Mouse (Mus musculus) kidney, embryonic 14.5 days (tissue): ENCODE results near the gene Adam17. TPM values are rescaled to one million over a fixed set of nuclear protein-coding genes. Genes with fewer than 3 reads are reported as not detected.
A peak's percentile ranks its signal among the peaks of the same experiment; 100 is the strongest.

ENCODE experiments used
- ATAC-seq: fragments of 200-750 bp; cut with Nextera tagmentation; 2 replicates; pipeline ENCODE4 v1.8.0; 2017; ENCODE audit warnings: moderate number of reproducible peaks, mild to moderate bottlenecking, moderate TSS enrichment, moderate library complexity; ENCODE audit not compliant: low FRiP score, low TSS enrichment
- H3K27ac ChIP-seq: fragments of 300-500 bp; sonication (generic); 2 replicates; pipeline ENCODE4 v1.5.1; 2014; ENCODE audit warnings: low read depth, mild to moderate bottlenecking, low read length, moderate library complexity, mixed read lengths
- H3K27me3 ChIP-seq: fragments of 300-500 bp; sonication (generic); 2 replicates; pipeline ENCODE4 v1.6.1; 2014; ENCODE audit warnings: mild to moderate bottlenecking, low read length; ENCODE audit not compliant: control insufficient read depth, insufficient read depth
- H3K36me3 ChIP-seq: fragments of 300-500 bp; sonication (generic); 2 replicates; pipeline ENCODE4 v1.6.1; 2014; ENCODE audit warnings: low read length, mixed read lengths; ENCODE audit not compliant: control insufficient read depth, insufficient read depth
- H3K4me1 ChIP-seq: fragments of 300-500 bp; sonication (generic); 2 replicates; pipeline ENCODE4 v1.6.1; 2014; ENCODE audit warnings: low read length, mixed read lengths; ENCODE audit not compliant: control insufficient read depth, insufficient read depth
- H3K4me2 ChIP-seq: fragments of 300-500 bp; sonication (generic); replicated peaks from 2 replicates; pipeline ENCODE4 v1.6.1; 2014; ENCODE audit warnings: low read depth, mild to moderate bottlenecking, low read length
- H3K4me3 ChIP-seq: fragments of 300-500 bp; sonication (generic); 2 replicates; pipeline ENCODE4 v1.5.1; 2014; ENCODE audit warnings: mild to moderate bottlenecking, low read length
- H3K9ac ChIP-seq: fragments of 300-500 bp; sonication (generic); 2 replicates; pipeline ENCODE4 v1.6.1; 2014; ENCODE audit warnings: low read depth, mild to moderate bottlenecking, low read length, moderate library complexity
- H3K9me3 ChIP-seq: fragments of 300-500 bp; sonication (generic); 2 replicates; pipeline ENCODE4 v1.6.1; 2016; ENCODE audit warnings: low read length; ENCODE audit not compliant: control insufficient read depth
- WGBS: fragments of 180-500 bp; shearing (Covaris S2); extraction: QIAGEN DNeasy Blood & Tissue Kit; methylation state at CpG from one replicate; pipeline ENCODE4 v1.1.7; 2014; 5-methylcytosine and 5-hydroxymethylcytosine counted together
- polyA plus RNA-seq: library from polyadenylated mRNA; unstranded; fragments of >200 nt; fragmentation: Nextera tagmentation; extraction: Ambion mirVana; gene quantifications from 2 replicates; pipeline ENCODE4 v1.2.1, GENCODE M21; 2014

Adam17 gene
- 28.6 and 46.8 TPM in 2 replicates for polyA plus RNA-seq

DNA sequence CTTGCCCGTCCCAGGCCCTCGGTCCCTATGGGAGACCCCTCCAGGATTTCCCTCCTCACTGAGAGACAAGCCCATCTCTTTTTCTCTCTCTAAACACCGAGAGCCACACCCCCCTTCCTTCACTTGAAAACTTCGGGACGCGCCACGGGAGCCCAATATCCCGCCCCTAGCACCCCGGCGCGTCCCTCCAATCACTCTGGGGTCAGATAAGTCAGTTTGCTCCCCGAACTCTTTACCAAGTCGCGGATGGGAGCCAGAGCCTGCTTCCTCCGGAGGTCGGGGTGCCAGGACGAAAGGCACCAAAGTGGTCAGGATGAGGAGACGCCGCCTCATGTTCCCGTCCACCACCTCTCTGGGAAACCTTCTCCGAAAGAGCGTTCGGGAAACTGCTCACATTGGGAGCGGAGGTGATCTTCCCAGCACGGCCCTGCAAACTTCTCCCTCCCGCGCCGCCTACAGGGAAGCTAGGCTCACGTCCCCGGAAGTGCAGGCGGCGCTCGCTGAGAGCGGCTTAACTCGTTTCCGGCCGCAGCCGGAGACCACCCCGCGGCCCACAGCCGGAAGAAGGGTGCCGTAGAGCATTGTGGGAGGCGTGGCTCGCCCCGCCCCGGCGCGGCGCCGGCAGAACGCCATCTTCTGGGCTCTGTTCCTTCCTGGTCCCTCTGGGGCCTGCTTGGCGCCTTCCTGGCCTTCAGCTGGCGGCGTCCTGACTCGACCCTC lies at the start of gene Adam17:
Adam17 (minus strand) TSS at position 533 of the 720 bp plus-strand sequence.
- no peaks in the 10 kb centered on the region for H3K36me3 ChIP-seq
- under 1% methylated on average over 55 of the region's 55 CpGs for WGBS

DNA sequence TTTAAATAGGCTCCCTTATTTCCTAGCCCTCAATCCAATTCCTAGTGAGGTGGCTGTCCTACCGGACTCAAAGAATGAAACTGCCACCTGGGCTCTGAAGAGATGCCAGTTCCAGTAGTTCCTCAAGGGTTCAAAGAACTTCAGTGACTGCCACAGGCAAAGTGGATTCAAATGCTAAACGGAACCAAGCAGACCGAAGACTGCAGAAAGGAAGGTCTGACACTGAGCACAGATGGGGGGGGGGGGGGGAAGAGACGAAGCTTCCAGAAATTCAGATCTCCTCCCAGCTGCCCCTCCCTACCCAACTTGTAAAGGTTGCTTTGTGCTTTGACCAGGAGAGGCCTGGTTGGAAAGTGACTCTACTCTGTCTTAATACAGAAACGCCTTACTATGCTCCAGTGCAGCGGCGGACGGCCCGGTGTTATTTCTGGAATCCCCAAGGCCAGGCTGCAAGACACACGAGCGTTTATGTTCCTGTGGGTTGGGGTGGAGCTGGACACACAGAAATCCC lies 45.2 kb upstream of the Adam17 start:
- peak overlapping the region; percentile 56 for H3K4me2 ChIP-seq
- peaks cover 15% of the 10 kb centered on the region; the same call in 1 of the 2 replicates for H3K4me1 ChIP-seq
- H3K9me3 ChIP-seq: no peaks in the 10 kb centered on the region
- peak overlapping the region; percentile 92; the same call in 1 of the 2 replicates for H3K4me3 ChIP-seq
- peaks cover 22% of the 10 kb centered on the region for H3K36me3 ChIP-seq
- 44% methylated on average over 10 of the region's 11 CpGs for WGBS
- H3K27me3 ChIP-seq: no peaks in the 10 kb centered on the region
- H3K27ac ChIP-seq: no peak overlapping the region
- no peak for ATAC-seq
- H3K9ac ChIP-seq: peak overlapping the region; percentile 65; the same call in 1 of the 2 replicates

More for the DNA sequence above, at the start of gene Adam17:
- Histone ChIP-seq H3K9me3 (no peaks in the 10 kb centered on the region), H3K4me2 (peak within 1 kb of the TSS; percentile 57), H3K27me3 (no peaks in the 10 kb centered on the region), H3K27ac (peak within 1 kb of the TSS; percentile 92), H3K4me3 (peak within 1 kb of the TSS; percentile 58), H3K4me1 (no peaks in the 10 kb centered on the region), H3K9ac (peak within 1 kb of the TSS; percentile 67)
- peak; percentile 97 for ATAC-seq

DNA sequence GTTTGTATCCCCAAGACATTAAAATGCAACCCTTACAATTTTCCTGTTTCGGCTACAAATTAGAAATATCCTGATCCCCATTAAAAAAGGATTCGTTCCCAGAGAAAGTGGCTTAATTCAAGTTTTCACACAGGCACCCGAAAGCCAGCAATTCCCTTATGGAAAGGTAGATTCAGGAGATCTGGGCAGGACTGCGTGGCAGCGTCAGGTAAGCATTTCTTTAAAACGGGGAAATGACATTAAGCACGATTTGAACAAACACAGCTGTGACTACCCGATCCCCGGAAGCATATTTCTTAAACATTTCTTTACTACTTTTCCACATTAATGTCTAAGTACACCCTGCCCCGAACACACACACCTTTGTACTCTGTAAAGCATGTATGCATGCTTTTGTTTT lies 44.7 kb upstream of the Adam17 start:
- no peak for ATAC-seq
- WGBS: 3% methylated on average over 10 of the region's 10 CpGs
- no peaks in the 10 kb centered on the region for H3K27me3 ChIP-seq
- H3K4me2 ChIP-seq: peak overlapping the region; percentile 56
- H3K9me3 ChIP-seq: no peaks in the 10 kb centered on the region; the same call in 1 of the 2 replicates
- peak overlapping the region; percentile 65 for H3K9ac ChIP-seq
- peaks cover 28% of the 10 kb centered on the region for H3K36me3 ChIP-seq
- H3K4me1 ChIP-seq: peaks cover 15% of the 10 kb centered on the region; the same call in 1 of the 2 replicates
- peak overlapping the region; percentile 48; the same call in 1 of the 2 replicates for H3K27ac ChIP-seq
- peak overlapping the region; percentile 92 for H3K4me3 ChIP-seq

DNA sequence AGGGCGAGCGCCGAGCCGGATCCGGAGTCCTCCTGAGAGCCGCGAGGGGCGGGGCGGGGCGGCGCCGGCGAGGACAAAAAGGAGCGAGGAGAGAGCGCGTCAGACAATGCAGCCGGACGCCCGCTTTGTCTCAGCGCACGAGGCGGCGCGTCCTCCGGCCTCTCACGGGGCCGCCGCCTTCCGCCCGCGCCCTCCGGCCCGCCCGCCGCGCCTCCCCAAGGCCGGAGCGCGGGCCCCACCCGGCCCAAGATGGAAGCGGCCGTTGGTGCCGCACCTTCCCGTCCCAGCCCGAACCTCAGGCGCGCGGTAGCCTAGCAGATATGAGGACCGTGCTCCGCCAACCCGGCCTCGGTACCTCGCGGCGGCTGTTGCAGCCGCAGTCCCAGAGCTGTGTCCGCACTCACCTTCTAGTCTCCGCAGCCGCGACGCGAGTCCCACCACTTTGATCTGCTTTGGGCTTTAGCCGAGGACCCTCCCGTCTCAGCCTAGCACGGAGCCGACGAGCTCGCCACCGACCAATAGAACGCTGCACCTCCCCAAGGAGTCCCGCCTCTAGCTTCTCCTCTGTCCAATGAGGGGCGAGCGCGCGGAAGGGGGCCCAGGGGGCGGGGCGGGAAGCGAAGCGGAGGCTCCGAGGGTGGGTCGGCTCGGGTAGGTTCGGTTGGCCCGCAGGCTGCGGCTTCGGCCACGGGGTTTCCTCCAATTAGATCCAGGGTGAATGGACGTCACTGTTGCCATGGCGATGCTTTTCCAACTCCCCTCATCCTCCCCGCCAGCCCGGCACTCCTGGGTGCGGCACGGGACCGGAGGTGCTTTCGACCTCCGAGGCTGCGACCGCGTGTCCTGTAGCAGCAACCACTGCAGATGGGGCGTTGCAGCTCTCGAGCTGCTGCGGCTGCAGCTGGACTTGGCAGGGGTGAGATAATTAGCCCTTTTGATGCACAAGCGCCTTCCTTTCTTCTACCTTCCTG lies 44.0 kb upstream of the Adam17 start, which contains the start of gene Ywhaq:
Ywhaq (minus strand) TSS at position 538 of the 971 bp plus-strand sequence.
- Histone ChIP-seq H3K4me3 (peak within 1 kb of the TSS; percentile 92), H3K9ac (peak within 1 kb of the TSS; percentile 98), H3K4me2 (peak within 1 kb of the TSS; percentile 80), H3K27ac (peak within 1 kb of the TSS; percentile 100), H3K36me3 (peaks cover 35% of the 10 kb centered on the region), H3K4me1 (peaks cover 15% of the 10 kb centered on the region; the same call in 1 of the 2 replicates), H3K9me3 (peaks cover 4% of the 10 kb centered on the region; the same call in 1 of the 2 replicates), H3K27me3 (no peaks in the 10 kb centered on the region)
- WGBS: under 1% methylated on average over 74 of the region's 103 CpGs
- ATAC-seq: peak; percentile 99

DNA sequence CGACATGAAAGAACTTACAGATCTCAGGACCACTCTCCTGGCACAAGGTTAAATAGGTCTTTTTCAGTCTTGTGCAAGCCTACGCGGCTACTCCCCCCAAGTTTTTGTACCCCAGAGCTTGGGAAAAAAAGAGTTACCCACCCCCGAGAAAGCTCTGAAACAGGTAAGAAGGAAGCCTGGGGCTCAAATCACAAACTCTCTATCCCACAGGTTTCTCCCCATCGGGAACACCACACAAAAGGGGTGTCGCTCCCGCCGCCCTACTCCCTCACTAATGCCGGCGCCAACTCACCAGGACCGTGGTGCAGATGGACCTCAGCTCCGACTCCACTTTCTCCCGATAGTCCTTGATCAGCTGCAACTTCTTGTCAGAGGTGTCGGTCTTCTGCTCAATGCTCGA lies 43.1 kb upstream of the Adam17 start:
- H3K9me3 ChIP-seq: peaks cover 4% of the 10 kb centered on the region; the same call in 1 of the 2 replicates
- H3K27ac ChIP-seq: no peak overlapping the region
- H3K4me1 ChIP-seq: peaks cover 15% of the 10 kb centered on the region; the same call in 1 of the 2 replicates
- ATAC-seq: no peak
- WGBS: 0% methylated on average over 13 of the region's 15 CpGs
- H3K36me3 ChIP-seq: peaks cover 43% of the 10 kb centered on the region
- H3K4me3 ChIP-seq: peak overlapping the region; percentile 92
- H3K27me3 ChIP-seq: no peaks in the 10 kb centered on the region
- peak overlapping the region; percentile 80 for H3K4me2 ChIP-seq
- peak overlapping the region; percentile 98 for H3K9ac ChIP-seq

DNA sequence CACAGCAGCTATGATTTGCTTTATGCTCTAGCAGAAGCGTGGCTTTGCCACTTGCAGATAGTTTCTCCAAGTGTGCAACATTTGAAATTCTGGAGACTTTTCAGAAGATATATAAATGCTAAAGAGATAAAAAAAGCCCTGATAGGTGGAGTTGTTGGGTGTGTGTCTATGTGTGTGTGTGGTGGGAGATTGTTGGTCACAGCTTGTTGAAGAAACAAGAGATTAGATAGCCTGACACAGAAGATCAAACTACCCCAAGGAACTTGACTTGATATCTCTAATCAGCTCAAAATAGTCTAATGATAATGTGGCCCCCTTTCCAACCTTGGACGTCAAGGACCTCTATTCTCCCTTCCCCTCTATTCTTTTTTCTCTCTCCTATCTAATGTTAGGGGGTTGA lies 37.2 kb upstream of the Adam17 start:
- 95% methylated on average over 2 of the region's 2 CpGs for WGBS
- no peak overlapping the region for H3K27ac ChIP-seq
- H3K9ac ChIP-seq: no peak overlapping the region
- H3K4me3 ChIP-seq: no peak overlapping the region
- H3K9me3 ChIP-seq: peaks cover 7% of the 10 kb centered on the region
- peaks cover 81% of the 10 kb centered on the region for H3K36me3 ChIP-seq
- no peak for ATAC-seq
- H3K27me3 ChIP-seq: no peaks in the 10 kb centered on the region
- H3K4me1 ChIP-seq: peaks cover 10% of the 10 kb centered on the region; the same call in 1 of the 2 replicates
- no peak overlapping the region for H3K4me2 ChIP-seq

DNA sequence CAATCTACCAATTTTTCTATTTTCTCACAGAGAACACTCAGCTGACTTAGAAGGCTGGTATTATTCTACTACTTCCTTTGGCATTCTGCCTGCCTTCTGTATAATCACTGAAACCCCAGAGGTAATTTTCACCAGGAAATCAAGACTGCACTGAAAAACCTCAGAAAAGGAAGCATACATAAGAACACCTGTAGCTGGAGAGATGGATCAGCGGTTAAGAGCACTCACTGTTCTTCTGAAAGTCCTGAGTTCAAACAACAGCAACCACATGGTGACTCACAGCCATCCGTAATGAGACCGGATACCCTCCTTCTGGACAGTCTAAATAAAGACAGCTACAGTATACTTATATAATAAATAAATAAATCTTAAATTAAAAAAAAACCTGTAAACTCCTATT lies 36.2 kb upstream of the Adam17 start:
- H3K4me1 ChIP-seq: 0 out of 2 replicates have a peak, but pooled peaks cover 2% of the 10 kb centered on the region
- H3K36me3 ChIP-seq: peaks cover 77% of the 10 kb centered on the region
- H3K27me3 ChIP-seq: no peaks in the 10 kb centered on the region
- ATAC-seq: no peak
- H3K9ac ChIP-seq: no peak overlapping the region
- H3K4me2 ChIP-seq: no peak overlapping the region
- H3K4me3 ChIP-seq: no peak overlapping the region
- peaks cover 7% of the 10 kb centered on the region for H3K9me3 ChIP-seq
- 96% methylated on average over 3 of the region's 3 CpGs for WGBS
- no peak overlapping the region for H3K27ac ChIP-seq

DNA sequence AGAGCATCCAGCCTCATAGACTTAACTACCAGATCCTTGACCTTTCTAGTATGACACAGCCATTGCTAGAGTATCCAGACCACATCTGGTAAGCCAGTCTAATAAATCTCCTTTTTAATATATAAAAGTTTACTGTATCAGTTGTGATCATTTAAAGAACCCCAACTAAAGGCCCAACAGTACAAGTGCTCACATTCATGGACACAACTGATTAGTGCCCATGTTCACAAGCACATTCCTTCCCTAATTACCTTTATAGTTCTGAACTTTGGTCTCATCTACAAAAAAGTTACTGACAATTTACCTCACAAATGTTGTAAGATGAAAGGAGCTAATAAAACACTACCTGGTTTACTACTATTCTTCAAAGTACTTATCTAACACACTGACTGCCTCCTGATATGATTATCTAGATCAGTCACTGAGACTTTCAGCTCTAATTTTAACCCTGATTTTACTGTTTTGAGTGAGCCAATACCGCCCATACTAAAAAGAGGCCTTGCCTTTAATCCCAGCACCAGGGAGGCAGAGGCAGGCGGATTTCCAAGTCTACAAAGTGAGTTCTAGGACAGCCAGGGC lies 35.4 kb upstream of the Adam17 start:
- 97% methylated on average over 2 of the region's 2 CpGs for WGBS
- peaks cover 71% of the 10 kb centered on the region for H3K36me3 ChIP-seq
- H3K9me3 ChIP-seq: peaks cover 7% of the 10 kb centered on the region
- H3K27me3 ChIP-seq: no peaks in the 10 kb centered on the region
- no peak for ATAC-seq
- no peak overlapping the region for H3K9ac ChIP-seq
- H3K4me2 ChIP-seq: no peak overlapping the region
- no peaks in the 10 kb centered on the region for H3K4me1 ChIP-seq
- H3K27ac ChIP-seq: no peak overlapping the region
- H3K4me3 ChIP-seq: no peak overlapping the region
